Mouse (Mus musculus): Measurements from ENCODE around the gene Ddx6. TPM values are rescaled to one million over a fixed set of nuclear protein-coding genes. Genes with fewer than 3 reads are reported as not detected.
A peak's percentile ranks its signal among the peaks of the same experiment; 100 is the strongest.
"Not testable (repeated sequence)": the region's sequence is repeated elsewhere in the genome, so short reads cannot be mapped to it uniquely, and the experiment has no call there.

Ddx6 gene
- polyA plus RNA-seq, 1 experiment, result 41.8 TPM

GRCm38 (mm10) chr9:44603454-44604289, 1.0 kb upstream of the Ddx6 start:
- Histone ChIP-seq H3K4me1 (ENCODE audit: control insufficient read depth, insufficient read depth, low read length) (peaks cover 16% of the 10 kb centered on the region; the same call in 1 of the 2 replicates), H3K4me3 (replicated peaks; ENCODE audit: insufficient read depth, low read depth, low read length) (peak overlapping the region; percentile 93), H3K27me3 (ENCODE audit: control insufficient read depth, insufficient read depth, low read length) (no peaks in the 10 kb centered on the region), H3K27ac (ENCODE audit: insufficient read depth, low read length) (peak overlapping the region; percentile 98)
- WGBS, result under 1% methylated on average over 38 of the region's 38 CpGs
- TF ChIP-seq POLR2A (IDR thresholded peaks at IDR 0.05; ENCODE audit: borderline replicate concordance, insufficient read depth, low read length) (no peak), CTCF (IDR thresholded peaks at IDR 0.05; ENCODE audit: borderline replicate concordance, insufficient read depth, low read depth, low read length) (no peak)
- peak; percentile 37 to 71 for DNase-seq

GRCm38 (mm10) chr9:44604290-44604778, 358 bp upstream of the Ddx6 start:
- under 1% methylated on average over 65 of the region's 65 CpGs for WGBS
- TF ChIP-seq CTCF (IDR thresholded peaks at IDR 0.05; ENCODE audit: borderline replicate concordance, insufficient read depth, low read depth, low read length) (no peak), POLR2A (IDR thresholded peaks at IDR 0.05; ENCODE audit: borderline replicate concordance, insufficient read depth, low read length) (peak; percentile 52; the same call in 1 of the 2 replicates)
- Histone ChIP-seq H3K27me3 (ENCODE audit: control insufficient read depth, insufficient read depth, low read length) (no peaks in the 10 kb centered on the region), H3K4me1 (ENCODE audit: control insufficient read depth, insufficient read depth, low read length) (peaks cover 16% of the 10 kb centered on the region; the same call in 1 of the 2 replicates), H3K4me3 (replicated peaks; ENCODE audit: insufficient read depth, low read depth, low read length) (peak overlapping the region; percentile 93), H3K27ac (ENCODE audit: insufficient read depth, low read length) (peak overlapping the region; percentile 98)
- peak; percentile 86 for DNase-seq

- TF ChIP-seq CTCF (IDR thresholded peaks at IDR 0.05; ENCODE audit: borderline replicate concordance, insufficient read depth, low read depth, low read length), result no peak
- no peak for TF ChIP-seq POLR2A (IDR thresholded peaks at IDR 0.05; ENCODE audit: borderline replicate concordance, insufficient read depth, low read length)
- no peak for DNase-seq
- H3K4me1 ChIP-seq (ENCODE audit: control insufficient read depth, insufficient read depth, low read length), result peaks cover 20% of the 10 kb centered on the region; the same call in 1 of the 2 replicates
- H3K27ac ChIP-seq (ENCODE audit: insufficient read depth, low read length), result peak overlapping the region; percentile 99
- H3K4me3 ChIP-seq (replicated peaks; ENCODE audit: insufficient read depth, low read depth, low read length), result peak overlapping the region; percentile 86
- under 1% methylated on average over 13 of the region's 13 CpGs for WGBS
- no peaks in the 10 kb centered on the region for H3K27me3 ChIP-seq (ENCODE audit: control insufficient read depth, insufficient read depth, low read length)
These were observed 999 bp downstream of the Ddx6 start for GRCm38 (mm10) chr9:44605616-44606165.

GRCm38 (mm10) chr9:44606646-44607045, 2.0 kb downstream of the Ddx6 start:
- Histone ChIP-seq H3K27me3 (ENCODE audit: control insufficient read depth, insufficient read depth, low read length) (no peaks in the 10 kb centered on the region), H3K27ac (ENCODE audit: insufficient read depth, low read length) (no peak overlapping the region), H3K4me3 (replicated peaks; ENCODE audit: insufficient read depth, low read depth, low read length) (peak overlapping the region; percentile 22), H3K4me1 (ENCODE audit: control insufficient read depth, insufficient read depth, low read length) (peaks cover 20% of the 10 kb centered on the region; the same call in 1 of the 2 replicates)
- 20% methylated on average over 4 of the region's 4 CpGs for WGBS
- TF ChIP-seq CTCF (IDR thresholded peaks at IDR 0.05; ENCODE audit: borderline replicate concordance, insufficient read depth, low read depth, low read length) (no peak), POLR2A (IDR thresholded peaks at IDR 0.05; ENCODE audit: borderline replicate concordance, insufficient read depth, low read length) (no peak)
- no peak for DNase-seq

- TF ChIP-seq CTCF (IDR thresholded peaks at IDR 0.05; ENCODE audit: borderline replicate concordance, insufficient read depth, low read depth, low read length) (no peak), POLR2A (IDR thresholded peaks at IDR 0.05; ENCODE audit: borderline replicate concordance, insufficient read depth, low read length) (no peak)
- WGBS, result 20% methylated on average over 4 of the region's 4 CpGs
- no peak for DNase-seq
- peaks cover 20% of the 10 kb centered on the region; the same call in 1 of the 2 replicates for H3K4me1 ChIP-seq (ENCODE audit: control insufficient read depth, insufficient read depth, low read length)
- no peak overlapping the region for H3K4me3 ChIP-seq (replicated peaks; ENCODE audit: insufficient read depth, low read depth, low read length)
- no peaks in the 10 kb centered on the region for H3K27me3 ChIP-seq (ENCODE audit: control insufficient read depth, insufficient read depth, low read length)
- H3K27ac ChIP-seq (ENCODE audit: insufficient read depth, low read length), result no peak overlapping the region
These were observed 2.6 kb downstream of the Ddx6 start for GRCm38 (mm10) chr9:44607306-44607705.

- Histone ChIP-seq H3K4me1 (ENCODE audit: control insufficient read depth, insufficient read depth, low read length) (peaks cover 23% of the 10 kb centered on the region; the same call in 1 of the 2 replicates), H3K27ac (ENCODE audit: insufficient read depth, low read length) (no peak overlapping the region), H3K4me3 (replicated peaks; ENCODE audit: insufficient read depth, low read depth, low read length) (no peak overlapping the region), H3K27me3 (ENCODE audit: control insufficient read depth, insufficient read depth, low read length) (no peaks in the 10 kb centered on the region)
- TF ChIP-seq CTCF (IDR thresholded peaks at IDR 0.05; ENCODE audit: borderline replicate concordance, insufficient read depth, low read depth, low read length) (no peak), POLR2A (IDR thresholded peaks at IDR 0.05; ENCODE audit: borderline replicate concordance, insufficient read depth, low read length) (no peak)
- no peak for DNase-seq
- 88% methylated on average over 25 of the region's 25 CpGs for WGBS
These were observed 5.7 kb downstream of the Ddx6 start for GRCm38 (mm10) chr9:44610371-44610770.

GRCm38 (mm10) chr9:44613081-44613480, 8.4 kb downstream of the Ddx6 start:
- not testable (repeated sequence) for H3K27me3 ChIP-seq (ENCODE audit: control insufficient read depth, insufficient read depth, low read length); DNase-seq; H3K4me3 ChIP-seq (replicated peaks; ENCODE audit: insufficient read depth, low read depth, low read length); H3K27ac ChIP-seq (ENCODE audit: insufficient read depth, low read length)
- peaks cover 16% of the 10 kb centered on the region; the same call in 1 of the 2 replicates for H3K4me1 ChIP-seq (ENCODE audit: control insufficient read depth, insufficient read depth, low read length)
- 29% methylated on average over 1 of the region's 1 CpGs for WGBS

All from cerebellum, adult 2 months (tissue).